Mouse (Mus musculus): ENCODE measurements at regions not wholly inside any gene's neighbourhood (a gene's known extent, or its start where the extent isn't known, plus 50 kb on each side); places are given as distances from the start of the nearest gene placed in this dataset.

DNA sequence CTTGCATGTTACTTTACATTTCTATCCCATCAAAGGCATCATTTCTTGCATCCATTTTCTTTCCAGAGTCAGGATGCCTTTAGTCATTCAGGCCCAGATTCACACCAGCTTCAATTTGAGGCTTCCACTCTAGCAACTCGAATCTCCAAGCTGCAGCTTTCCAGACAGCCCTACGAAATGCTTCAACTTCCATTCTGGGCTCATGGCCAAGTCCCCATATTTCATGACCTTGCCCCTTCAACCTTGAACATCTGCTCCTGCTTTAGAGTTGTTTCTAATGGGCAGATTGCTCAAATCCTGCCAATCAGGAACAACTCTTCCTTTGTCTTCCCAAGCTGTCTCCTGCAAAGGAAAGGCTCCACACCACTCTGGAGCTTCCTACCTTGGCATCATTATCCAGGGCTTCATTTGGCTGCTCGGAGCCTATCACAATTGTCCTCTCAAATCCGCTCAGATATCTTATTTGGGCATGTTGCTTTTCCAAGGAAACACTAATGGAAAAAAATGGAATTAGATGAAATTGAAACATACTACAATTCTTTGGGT lies 104.4 kb upstream of the Prr30 start:
- TF ChIP-seq CTCF (IDR thresholded peaks at IDR 0.05; ENCODE audit: insufficient read depth, low read length) (no peak), POLR2A (IDR thresholded peaks at IDR 0.05; ENCODE audit: borderline replicate concordance, extremely low read depth, low read depth, low read length) (no peak)
